Mouse (Mus musculus) liver, embryonic 14.5 days (tissue): ENCODE data around the gene Fcrlb. TPM values are rescaled to one million over a fixed set of nuclear protein-coding genes. Genes with fewer than 3 reads are reported as not detected.

Experiments used
- ATAC-seq: fragments of 200-750 bp; cut with Nextera tagmentation; 2 replicates; pipeline ENCODE4 v1.8.0; 2017; ENCODE audit warnings: moderate number of reproducible peaks, mild to moderate bottlenecking, moderate library complexity; ENCODE audit not compliant: insufficient read depth
- DNase-seq, 3 experiments: peaks; one replicate each; pipeline ENCODE4 v3.0.0-alpha.2; 2012 to 2013; ENCODE audit warnings: low read depth in 3 of 3, low spot score in 3 of 3
- H3K27ac ChIP-seq: fragments of 300-500 bp; sonication (generic); 2 replicates; pipeline ENCODE4 v1.5.1; 2014; ENCODE audit warnings: moderate library complexity, mild to moderate bottlenecking, control low read depth, inconsistent platforms
- H3K27me3 ChIP-seq: fragments of 300-500 bp; sonication (generic); 2 replicates; pipeline ENCODE4 v1.6.1; 2014; ENCODE audit warnings: mild to moderate bottlenecking, low read length, moderate library complexity; ENCODE audit not compliant: control insufficient read depth, insufficient read depth
- H3K36me3 ChIP-seq: fragments of 300-500 bp; sonication (generic); replicated peaks from 2 replicates; pipeline ENCODE4 v1.6.1; 2014; ENCODE audit warnings: low read depth; ENCODE audit not compliant: control insufficient read depth, insufficient read depth
- H3K4me1 ChIP-seq, 2 experiments: fragments of 200-500 bp in 1 of 2; fragments of 300-500 bp in 1 of 2; sonication (generic) in 1 of 2; replicated peaks; 2 replicates each; pipeline ENCODE4 v1.6.1; 2012 to 2014; ENCODE audit warnings: antibody characterized with exemption in 1 of 2, inconsistent platforms in 1 of 2, low read length in 1 of 2; ENCODE audit not compliant: control insufficient read depth in 2 of 2, insufficient read depth in 2 of 2
- H3K4me2 ChIP-seq: fragments of 300-500 bp; sonication (generic); 2 replicates; pipeline ENCODE4 v1.6.1; 2014; ENCODE audit warnings: low read depth, mild to moderate bottlenecking, control low read depth, moderate library complexity
- H3K4me3 ChIP-seq, 2 experiments: fragments of 200-500 bp in 1 of 2; fragments of 300-500 bp in 1 of 2; sonication (generic) in 1 of 2; 2 replicates each; pipeline ENCODE4 v1.5.1; 2012 to 2014; ENCODE audit warnings: low read depth in 2 of 2, low read length in 2 of 2, mild to moderate bottlenecking in 2 of 2, control low read depth in 1 of 2, inconsistent platforms in 1 of 2, moderate library complexity in 1 of 2; ENCODE audit not compliant: insufficient read depth in 1 of 2
- H3K9ac ChIP-seq: fragments of 300-500 bp; sonication (generic); replicated peaks from 2 replicates; pipeline ENCODE4 v1.6.1; 2014; ENCODE audit warnings: mild to moderate bottlenecking, control low read depth, moderate library complexity
- H3K9me3 ChIP-seq: fragments of 300-500 bp; sonication (generic); 2 replicates; pipeline ENCODE4 v1.6.1; 2016; ENCODE audit warnings: low read length, mixed read lengths; ENCODE audit not compliant: control insufficient read depth
- CTCF ChIP-seq: IDR thresholded peaks from 2 replicates; pipeline ENCODE4 v1.5.1; 2016; ENCODE audit warnings: antibody characterized with exemption, low read depth, control low read depth
- EP300 ChIP-seq: IDR thresholded peaks from 2 replicates; pipeline ENCODE4 v1.6.1; 2016; ENCODE audit warnings: antibody characterized with exemption, low read depth
- WGBS: fragments of 180-500 bp; shearing (Covaris S2); extraction: QIAGEN DNeasy Blood & Tissue Kit; methylation state at CpG from one replicate; pipeline ENCODE4 v1.1.7; 2014; ENCODE audit not compliant: insufficient replicate concordance; 5-methylcytosine and 5-hydroxymethylcytosine counted together
- polyA plus RNA-seq, 2 experiments: library from polyadenylated mRNA; depleted of rRNA in 1 of 2; stranded (reverse) in 1 of 2; unstranded in 1 of 2; fragments of >200 nt; fragmentation: Nextera tagmentation in 1 of 2; extraction: Ambion mirVana in 1 of 2; gene quantifications; 2 replicates each; pipeline versions ENCODE4 v1.2.1 to v1.2.3; 2012 to 2014

The Fcrlb gene
- polyA plus RNA-seq, 2 experiments: 0.03 TPM; not detected in 1

GRCm38 (mm10) chr1:170928467-170928866 is 15.7 kb upstream of the Fcrlb start:
- 0 out of 4 replicates have a peak, but pooled peaks cover 0 to 2% of the 10 kb centered on the region in 2 experiments for H3K4me1 ChIP-seq
- H3K36me3 ChIP-seq: no peaks in the 10 kb centered on the region
- no peak overlapping the region for H3K4me2 ChIP-seq
- no peak for DNase-seq
- H3K9ac ChIP-seq: no peak overlapping the region
- H3K27ac ChIP-seq: no peak overlapping the region
- H3K27me3 ChIP-seq: no peaks in the 10 kb centered on the region
- ATAC-seq: no peak
- H3K4me3 ChIP-seq: no peak overlapping the region
- no peaks in the 10 kb centered on the region for H3K9me3 ChIP-seq
- TF ChIP-seq CTCF (no peak), EP300 (no peak)
- WGBS: 54% methylated on average over 2 of the region's 2 CpGs

- Histone ChIP-seq H3K9me3 (no peaks in the 10 kb centered on the region), H3K27me3 (no peaks in the 10 kb centered on the region), H3K4me1 (0 out of 4 replicates have a peak, but pooled peaks cover 0 to 2% of the 10 kb centered on the region in 2 experiments), H3K4me3 (no peak within 1 kb of the TSS), H3K36me3 (no peaks in the 10 kb centered on the region), H3K4me2 (no peak within 1 kb of the TSS), H3K9ac (no peak within 1 kb of the TSS), H3K27ac (no peak within 1 kb of the TSS)
- ATAC-seq (no peak), DNase-seq (no peak)
- 56% methylated on average over 3 of the region's 3 CpGs for WGBS
- TF ChIP-seq CTCF (no peak), EP300 (no peak)
These were observed 14.6 kb upstream of the Fcrlb start, which contains the start of gene Fcrla for GRCm38 (mm10) chr1:170927378-170927777. TSS of gene Fcrla (minus strand) at chr1:170927583.

DNA sequence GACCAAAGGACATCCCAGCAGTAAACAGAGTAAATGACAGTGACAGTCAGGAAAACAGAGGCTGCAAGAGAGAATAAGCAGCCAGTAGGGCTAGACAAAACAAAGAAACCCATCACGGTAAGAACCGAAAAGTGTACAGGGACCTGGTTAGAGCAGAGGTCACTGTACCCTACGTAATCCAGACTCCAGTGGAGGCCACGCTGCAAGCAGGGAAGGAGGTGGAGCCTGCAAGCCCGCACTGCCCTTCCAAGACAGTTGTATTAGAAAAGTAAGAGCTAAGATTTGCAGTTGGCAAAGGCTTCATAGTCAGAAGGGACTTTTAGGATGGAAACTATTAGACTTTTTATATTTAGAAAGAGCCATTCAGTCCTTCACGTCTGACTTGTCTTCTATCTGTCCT is 14.2 kb upstream of the Fcrlb start:
- H3K36me3 ChIP-seq: no peaks in the 10 kb centered on the region
- TF ChIP-seq CTCF (no peak), EP300 (no peak)
- H3K27ac ChIP-seq: no peak overlapping the region
- H3K27me3 ChIP-seq: no peaks in the 10 kb centered on the region
- no peak overlapping the region for H3K4me2 ChIP-seq
- 57% methylated on average over 6 of the region's 6 CpGs for WGBS
- H3K9ac ChIP-seq: no peak overlapping the region
- no peak overlapping the region for H3K4me3 ChIP-seq
- no peaks in the 10 kb centered on the region for H3K9me3 ChIP-seq
- DNase-seq (no peak), ATAC-seq (no peak)
- 0 out of 4 replicates have a peak, but pooled peaks cover 0 to 2% of the 10 kb centered on the region in 2 experiments for H3K4me1 ChIP-seq

DNA sequence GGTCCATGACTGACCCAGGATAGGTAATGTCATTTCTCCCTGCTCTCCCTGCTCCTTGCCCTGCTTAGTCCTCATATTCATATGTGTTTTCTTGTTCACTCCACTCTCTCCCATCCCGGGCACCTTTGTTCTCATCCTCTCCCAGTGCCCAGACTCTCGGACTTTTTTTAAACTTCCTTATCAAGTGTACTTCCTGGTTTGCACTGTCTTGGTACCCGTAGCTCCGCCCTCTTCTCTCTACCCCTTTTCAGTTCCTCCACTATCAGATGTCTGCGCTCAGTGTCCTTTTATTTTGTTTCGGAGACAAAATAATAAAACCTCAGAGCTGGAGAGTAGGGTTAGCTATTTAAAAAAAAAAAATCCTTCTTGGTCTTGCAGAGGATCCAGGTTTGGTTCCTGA is 11.7 kb upstream of the Fcrlb start:
- no peaks in the 10 kb centered on the region for H3K9me3 ChIP-seq

GRCm38 (mm10) chr1:170919308-170919707 is 6.6 kb upstream of the Fcrlb start:
- 77% methylated on average over 8 of the region's 8 CpGs for WGBS
- Histone ChIP-seq H3K27ac (no peak overlapping the region), H3K4me3 (no peak overlapping the region), H3K36me3 (no peaks in the 10 kb centered on the region), H3K9me3 (no peaks in the 10 kb centered on the region), H3K4me2 (no peak overlapping the region), H3K27me3 (no peaks in the 10 kb centered on the region), H3K9ac (no peak overlapping the region), H3K4me1 (0 out of 4 replicates have a peak, but pooled peaks cover 0 to 1% of the 10 kb centered on the region in 2 experiments)
- DNase-seq (no peak), ATAC-seq (no peak)
- no peak for TF ChIP-seq CTCF
- no peak for TF ChIP-seq EP300

More for the DNA sequence above, 11.7 kb upstream of the Fcrlb start:
- Histone ChIP-seq H3K27me3 (no peaks in the 10 kb centered on the region), H3K4me1 (0 out of 4 replicates have a peak, but pooled peaks cover 0 to 2% of the 10 kb centered on the region in 2 experiments), H3K27ac (no peak overlapping the region), H3K4me2 (peak overlapping the region; percentile 42), H3K36me3 (no peaks in the 10 kb centered on the region), H3K9ac (no peak overlapping the region), H3K4me3 (peak overlapping the region in 1 of 2 experiments; percentile 18; a peak in 1 of 4 replicates)
- TF ChIP-seq EP300 (no peak), CTCF (no peak)
- 20% methylated on average over 6 of the region's 6 CpGs for WGBS
- ATAC-seq (no peak), DNase-seq (peak in 1 of 3 experiments; percentile 44)
